Mouse (Mus musculus) lung, adult 2 months (tissue): ENCODE measurements around the gene Camk2n2.

Source experiments
- CTCF ChIP-seq: fragments of 200-500 bp; IDR thresholded peaks from 2 replicates; pipeline ENCODE4 v1.5.1; 2011; ENCODE audit warnings: mild to moderate bottlenecking, low read length, control low read depth; ENCODE audit not compliant: insufficient read depth
- POLR2A ChIP-seq: fragments of 200-500 bp; IDR thresholded peaks from 2 replicates; pipeline ENCODE4 v1.6.1; 2011; ENCODE audit warnings: low read depth, mild to moderate bottlenecking, control low read depth, low read length, borderline replicate concordance; ENCODE audit errors: extremely low read depth

DNA sequence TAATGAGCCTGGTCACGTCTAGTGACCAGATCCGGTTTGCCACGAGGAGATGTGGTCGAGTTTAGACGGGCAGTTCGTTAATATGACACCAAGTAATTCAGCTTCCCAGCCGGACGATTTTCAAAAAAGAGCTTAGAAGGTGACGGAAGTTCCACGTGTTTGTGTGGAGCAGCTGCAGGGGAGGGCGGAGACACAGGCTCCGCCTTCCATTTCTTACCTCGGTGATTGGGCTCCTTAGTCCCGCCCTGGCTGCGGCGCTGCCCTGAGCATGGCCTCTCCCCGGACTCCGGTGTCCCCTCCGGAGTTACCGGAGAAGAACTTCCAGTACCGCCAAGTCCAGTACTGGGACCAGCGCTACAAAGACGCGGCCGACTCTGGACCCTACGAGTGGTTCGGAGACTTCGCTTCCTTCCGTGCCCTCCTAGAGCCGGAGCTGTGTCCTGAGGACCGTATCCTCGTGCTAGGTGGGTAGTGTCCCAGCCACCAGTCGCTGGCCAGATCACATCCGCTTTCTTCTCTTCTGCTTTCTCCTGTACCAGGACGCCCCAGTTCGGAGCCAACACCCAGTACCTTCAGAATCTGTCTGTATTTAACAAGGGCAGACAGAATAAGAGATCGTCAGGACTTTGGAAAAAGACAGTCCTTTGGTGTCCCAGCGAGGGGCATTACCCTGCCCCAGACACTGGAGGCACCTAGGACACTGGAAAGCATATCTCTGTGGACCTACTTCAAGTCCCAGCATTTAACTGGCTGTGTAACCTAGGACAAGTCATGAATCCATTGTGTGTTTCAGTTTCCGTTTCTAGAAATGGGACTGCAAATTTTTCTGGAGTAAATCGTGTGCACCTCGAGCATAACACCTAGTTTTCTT, 9.5 kb downstream of the Camk2n2 start, which contains the start of the genes Eef1akmt4, Gm49333 and Alg3:
- TF ChIP-seq CTCF (no peak), POLR2A (peak; percentile 42; the same call in 1 of the 2 replicates)
